Mouse (Mus musculus) lung, embryonic 16.5 days (tissue): ENCODE data around the gene Spata33. TPM values are rescaled to one million over a fixed set of nuclear protein-coding genes. Genes with fewer than 3 reads are reported as not detected.
"Not testable (repeated sequence)": the region's sequence is repeated elsewhere in the genome, so short reads cannot be mapped to it uniquely, and the experiment has no call there.

Experiments
- ATAC-seq: fragments of 200-750 bp; cut with Nextera tagmentation; 2 replicates; pipeline ENCODE4 v1.8.0; 2017; ENCODE audit warnings: low read depth, mild to moderate bottlenecking, moderate library complexity
- H3K27ac ChIP-seq: fragments of 300-500 bp; sonication (generic); 2 replicates; pipeline ENCODE4 v1.5.1; 2014; ENCODE audit warnings: mild to moderate bottlenecking, control low read depth, low read length
- H3K27me3 ChIP-seq: fragments of 300-500 bp; sonication (generic); 2 replicates; pipeline ENCODE4 v1.6.1; 2014; ENCODE audit warnings: low read depth, low read length, mixed read lengths; ENCODE audit not compliant: control insufficient read depth, insufficient read depth
- H3K36me3 ChIP-seq: fragments of 300-500 bp; sonication (generic); 2 replicates; pipeline ENCODE4 v1.6.1; 2014; ENCODE audit warnings: low read length; ENCODE audit not compliant: control insufficient read depth, insufficient read depth
- H3K4me1 ChIP-seq: fragments of 300-500 bp; sonication (generic); replicated peaks from 2 replicates; pipeline ENCODE4 v1.6.1; 2014; ENCODE audit warnings: low read length, mixed read lengths; ENCODE audit not compliant: control insufficient read depth, insufficient read depth
- H3K4me2 ChIP-seq: fragments of 300-500 bp; sonication (generic); 2 replicates; pipeline ENCODE4 v1.6.1; 2014; ENCODE audit warnings: low read depth, low read length, control low read depth
- H3K4me3 ChIP-seq: fragments of 300-500 bp; sonication (generic); 2 replicates; pipeline ENCODE4 v1.5.1; 2014; ENCODE audit warnings: mild to moderate bottlenecking, low read length, control low read depth
- H3K9ac ChIP-seq: fragments of 300-500 bp; sonication (generic); 2 replicates; pipeline ENCODE4 v1.6.1; 2014; ENCODE audit warnings: low read length, control low read depth
- H3K9me3 ChIP-seq: fragments of 300-500 bp; sonication (generic); 2 replicates; pipeline ENCODE4 v1.6.1; 2016; ENCODE audit warnings: low read length; ENCODE audit not compliant: control insufficient read depth
- WGBS: fragments of 180-500 bp; shearing (Covaris S2); extraction: QIAGEN DNeasy Blood & Tissue Kit; methylation state at CpG from one replicate; pipeline ENCODE4 v1.1.7; 2014; 5-methylcytosine and 5-hydroxymethylcytosine counted together
- polyA plus RNA-seq: library from polyadenylated mRNA; unstranded; fragments of >200 nt; fragmentation: Nextera tagmentation; extraction: Ambion mirVana; gene quantifications from 2 replicates; pipeline ENCODE4 v1.2.1, GENCODE M21; 2015

The Spata33 gene
- polyA plus RNA-seq, result 6.7 and 7.1 TPM in 2 replicates

- Histone ChIP-seq H3K27ac (peak within 1 kb of the TSS; percentile 35), H3K9me3 (no peaks in the 10 kb centered on the region), H3K27me3 (no peaks in the 10 kb centered on the region), H3K36me3 (peaks cover 11% of the 10 kb centered on the region), H3K4me2 (peak within 1 kb of the TSS; percentile 88), H3K4me1 (peaks cover 13% of the 10 kb centered on the region), H3K9ac (peak within 1 kb of the TSS; percentile 98), H3K4me3 (peak within 1 kb of the TSS; percentile 92)
- under 1% methylated on average over 62 of the region's 76 CpGs for WGBS
- peak; percentile 97 for ATAC-seq
Observed at GRCm38 (mm10) chr8:123212321-123213117, at the start of gene Spata33, which contains the start of gene Chmp1a. Spata33 (plus strand) TSS chr8:123212832. Chmp1a (minus strand) TSS chr8:123212763.

DNA sequence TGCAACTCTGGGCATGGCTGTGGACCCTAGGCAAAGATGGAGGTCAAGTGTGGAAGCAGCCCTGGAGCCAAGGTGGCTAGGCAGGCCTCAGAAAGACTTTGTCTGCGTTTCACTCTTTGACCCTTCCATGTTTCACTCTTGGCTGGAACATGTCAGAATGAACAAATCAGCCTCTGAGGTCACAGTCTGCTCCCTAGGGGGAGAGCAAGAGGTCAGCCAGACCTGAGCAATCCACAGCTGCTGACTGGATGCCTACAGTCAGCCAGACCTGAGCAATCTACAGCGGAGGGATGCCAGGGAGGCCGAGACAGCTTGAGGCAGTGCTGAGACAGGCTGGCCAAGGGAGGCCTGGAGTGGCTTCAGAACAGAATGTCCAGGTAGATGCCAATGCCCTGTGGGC lies 31.2 kb upstream of the Spata33 start:
- Histone ChIP-seq H3K4me1 (peaks cover 12% of the 10 kb centered on the region), H3K4me2 (no peak overlapping the region), H3K36me3 (no peaks in the 10 kb centered on the region), H3K9ac (no peak overlapping the region), H3K4me3 (no peak overlapping the region), H3K27me3 (no peaks in the 10 kb centered on the region), H3K27ac (no peak overlapping the region), H3K9me3 (peaks cover 3% of the 10 kb centered on the region; the same call in 1 of the 2 replicates)
- ATAC-seq, result no peak
- WGBS, result 46% methylated on average over 3 of the region's 3 CpGs

- Histone ChIP-seq H3K4me1 (peaks cover 26% of the 10 kb centered on the region), H3K27ac (peak within 1 kb of the TSS; percentile 84), H3K4me3 (peak within 1 kb of the TSS; percentile 19; the same call in 1 of the 2 replicates), H3K27me3 (no peaks in the 10 kb centered on the region), H3K36me3 (no peaks in the 10 kb centered on the region), H3K9ac (peak within 1 kb of the TSS; percentile 43), H3K9me3 (no peaks in the 10 kb centered on the region), H3K4me2 (peak within 1 kb of the TSS; percentile 32)
- peak; percentile 77 for ATAC-seq
- 12% methylated on average over 19 of the region's 19 CpGs for WGBS
Observed at GRCm38 (mm10) chr8:123185566-123186409, 26.8 kb upstream of the Spata33 start, which contains the start of gene Dpep1. Dpep1 (plus strand) TSS chr8:123186242.

- no peaks in the 10 kb centered on the region for H3K9me3 ChIP-seq
- peaks cover 26% of the 10 kb centered on the region for H3K4me1 ChIP-seq
- H3K9ac ChIP-seq, result no peak overlapping the region
- ATAC-seq, result no peak
- no peak overlapping the region for H3K27ac ChIP-seq
- H3K27me3 ChIP-seq, result no peaks in the 10 kb centered on the region
- H3K4me2 ChIP-seq, result no peak overlapping the region
- 75% methylated on average over 2 of the region's 2 CpGs for WGBS
- no peak overlapping the region for H3K4me3 ChIP-seq
- H3K36me3 ChIP-seq, result no peaks in the 10 kb centered on the region
Observed at GRCm38 (mm10) chr8:123188006-123188405, 24.6 kb upstream of the Spata33 start.

DNA sequence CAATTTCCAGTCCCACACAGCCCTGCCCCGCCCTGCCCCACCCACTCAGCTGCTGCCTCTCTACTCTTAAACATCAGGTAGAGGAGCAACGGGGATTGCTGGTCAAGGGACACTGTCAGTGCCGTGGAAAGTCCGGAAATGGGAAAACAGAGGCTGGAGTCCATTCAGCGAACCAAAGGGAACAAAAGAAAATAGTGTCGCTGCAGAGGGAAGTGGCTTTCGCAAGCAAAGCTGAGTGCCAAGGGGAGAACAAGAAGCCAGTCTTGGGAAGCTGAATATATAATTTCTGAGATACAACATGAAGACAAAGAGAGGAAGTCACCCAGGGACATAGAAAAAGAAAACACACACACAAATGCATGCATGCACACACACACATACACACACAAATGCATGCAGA lies 23.8 kb upstream of the Spata33 start:
- H3K4me2 ChIP-seq, result no peak overlapping the region
- no peak overlapping the region for H3K9ac ChIP-seq
- no peaks in the 10 kb centered on the region for H3K27me3 ChIP-seq
- WGBS, result 57% methylated on average over 7 of the region's 7 CpGs
- H3K36me3 ChIP-seq, result no peaks in the 10 kb centered on the region
- H3K9me3 ChIP-seq, result no peaks in the 10 kb centered on the region
- peaks cover 26% of the 10 kb centered on the region for H3K4me1 ChIP-seq
- no peak overlapping the region for H3K4me3 ChIP-seq
- ATAC-seq, result no peak
- no peak overlapping the region; the same call in 1 of the 2 replicates for H3K27ac ChIP-seq

- peak; percentile 61; the same call in 1 of the 2 replicates for ATAC-seq
- H3K36me3 ChIP-seq, result no peaks in the 10 kb centered on the region
- no peaks in the 10 kb centered on the region for H3K9me3 ChIP-seq
- no peaks in the 10 kb centered on the region for H3K27me3 ChIP-seq
- no peak overlapping the region for H3K27ac ChIP-seq
- peaks cover 21% of the 10 kb centered on the region for H3K4me1 ChIP-seq
- H3K4me2 ChIP-seq, result peak overlapping the region; percentile 32; the same call in 1 of the 2 replicates
- H3K9ac ChIP-seq, result 0 out of 2 replicates have a peak overlapping the region, but pooled peaks have one; percentile 11
- no peak overlapping the region for H3K4me3 ChIP-seq
- WGBS, result 2% methylated on average over 9 of the region's 9 CpGs
Observed at GRCm38 (mm10) chr8:123190678-123191077, 22.0 kb upstream of the Spata33 start.

- no peak for ATAC-seq
- no peak overlapping the region for H3K4me3 ChIP-seq
- no peaks in the 10 kb centered on the region for H3K27me3 ChIP-seq
- no peaks in the 10 kb centered on the region for H3K9me3 ChIP-seq
- H3K9ac ChIP-seq, result no peak overlapping the region
- peaks cover 11% of the 10 kb centered on the region for H3K4me1 ChIP-seq
- H3K36me3 ChIP-seq, result no peaks in the 10 kb centered on the region
- no peak overlapping the region for H3K4me2 ChIP-seq
- WGBS, result 50% methylated on average over 7 of the region's 8 CpGs
- no peak overlapping the region for H3K27ac ChIP-seq
Observed at GRCm38 (mm10) chr8:123191908-123192307, 20.7 kb upstream of the Spata33 start.

DNA sequence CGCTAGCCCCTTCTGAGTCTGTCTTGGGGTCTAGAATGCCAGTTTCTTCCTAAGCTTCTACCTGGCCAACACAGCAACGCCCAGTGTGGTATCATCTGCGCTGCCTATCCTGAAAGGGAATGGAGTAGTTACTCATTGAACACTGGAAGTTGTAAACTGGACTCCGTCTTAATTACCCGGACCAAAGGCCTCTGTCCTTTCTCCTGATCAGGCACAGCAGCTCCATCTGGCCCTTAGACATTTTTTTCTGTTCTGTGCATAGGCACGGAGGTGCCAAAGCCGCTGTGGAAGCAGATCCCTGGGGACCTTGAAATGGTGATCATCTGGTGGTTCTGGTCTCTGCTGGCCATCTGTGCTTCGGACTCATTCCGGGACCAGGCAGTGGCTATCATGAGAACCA lies 18.9 kb upstream of the Spata33 start:
- Histone ChIP-seq H3K9me3 (no peaks in the 10 kb centered on the region), H3K36me3 (no peaks in the 10 kb centered on the region), H3K4me2 (no peak overlapping the region), H3K9ac (no peak overlapping the region), H3K4me3 (no peak overlapping the region), H3K27ac (no peak overlapping the region), H3K4me1 (peaks cover 8% of the 10 kb centered on the region), H3K27me3 (no peaks in the 10 kb centered on the region)
- WGBS, result 87% methylated on average over 9 of the region's 9 CpGs
- no peak for ATAC-seq

DNA sequence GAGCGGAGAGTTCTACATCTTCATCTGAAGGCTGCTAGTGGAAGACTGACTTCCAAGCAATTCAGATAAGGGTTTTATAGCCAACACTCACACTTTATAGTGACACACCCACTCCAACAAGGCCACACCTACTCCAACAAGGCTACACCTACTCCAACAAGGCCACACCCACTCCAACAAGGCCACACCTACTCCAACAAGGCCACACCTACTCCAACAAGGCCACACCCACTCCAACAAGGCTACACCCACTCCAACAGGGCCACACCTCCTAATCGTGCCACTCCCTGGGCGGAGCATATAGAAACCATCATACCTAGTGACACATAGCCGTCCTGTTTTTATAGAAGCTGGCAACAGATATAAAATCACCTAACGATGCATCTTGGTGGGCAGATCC lies 15.6 kb upstream of the Spata33 start:
- H3K4me3 ChIP-seq, H3K27me3 ChIP-seq, H3K4me2 ChIP-seq, H3K9me3 ChIP-seq, H3K9ac ChIP-seq, ATAC-seq, H3K4me1 ChIP-seq, H3K36me3 ChIP-seq, H3K27ac ChIP-seq: not testable (repeated sequence)
- 77% methylated on average over 5 of the region's 5 CpGs for WGBS
